Mouse (Mus musculus) neural tube, embryonic 12.5 days (tissue): ENCODE data around the gene Ostf1. TPM values are rescaled to one million over a fixed set of nuclear protein-coding genes. Genes with fewer than 3 reads are reported as not detected.
A peak's percentile ranks its signal among the peaks of the same experiment; 100 is the strongest.

Experiments
- ATAC-seq: fragments of 200-750 bp; cut with Nextera tagmentation; 2 replicates; pipeline ENCODE4 v1.8.0; 2017; ENCODE audit warnings: low read depth, mild to moderate bottlenecking, moderate TSS enrichment, moderate library complexity; ENCODE audit not compliant: low FRiP score
- H3K27ac ChIP-seq: fragments of 300-500 bp; sonication (generic); 2 replicates; pipeline ENCODE4 v1.5.1; 2016
- H3K27me3 ChIP-seq: fragments of 300-500 bp; sonication (generic); replicated peaks from 2 replicates; pipeline ENCODE4 v1.6.1; 2016; ENCODE audit warnings: mild to moderate bottlenecking
- H3K36me3 ChIP-seq: fragments of 300-500 bp; sonication (generic); 2 replicates; pipeline ENCODE4 v1.6.1; 2016; ENCODE audit warnings: mild to moderate bottlenecking
- H3K4me1 ChIP-seq: fragments of 300-500 bp; sonication (generic); 2 replicates; pipeline ENCODE4 v1.6.1; 2016
- H3K4me2 ChIP-seq: fragments of 300-500 bp; sonication (generic); replicated peaks from 2 replicates; pipeline ENCODE4 v1.6.1; 2016; ENCODE audit warnings: mild to moderate bottlenecking
- H3K4me3 ChIP-seq: fragments of 300-500 bp; sonication (generic); 2 replicates; pipeline ENCODE4 v1.5.1; 2016
- H3K9ac ChIP-seq: fragments of 300-500 bp; sonication (generic); 2 replicates; pipeline ENCODE4 v1.6.1; 2016; ENCODE audit warnings: mild to moderate bottlenecking
- H3K9me3 ChIP-seq: fragments of 300-500 bp; sonication (generic); 2 replicates; pipeline ENCODE4 v1.6.1; 2016; ENCODE audit warnings: mild to moderate bottlenecking
- WGBS: fragments of 180-500 bp; shearing (Covaris S2); methylation state at CpG from one replicate; pipeline ENCODE4 v1.1.7; 2016; 5-methylcytosine and 5-hydroxymethylcytosine counted together
- polyA plus RNA-seq: library from polyadenylated mRNA; unstranded; fragments of >200 nt; fragmentation: Nextera tagmentation; extraction: Ambion mirVana; gene quantifications from 2 replicates; pipeline ENCODE4 v1.2.1, GENCODE M21; 2016

The Ostf1 gene
- polyA plus RNA-seq: 47.0 and 53.1 TPM in 2 replicates

DNA sequence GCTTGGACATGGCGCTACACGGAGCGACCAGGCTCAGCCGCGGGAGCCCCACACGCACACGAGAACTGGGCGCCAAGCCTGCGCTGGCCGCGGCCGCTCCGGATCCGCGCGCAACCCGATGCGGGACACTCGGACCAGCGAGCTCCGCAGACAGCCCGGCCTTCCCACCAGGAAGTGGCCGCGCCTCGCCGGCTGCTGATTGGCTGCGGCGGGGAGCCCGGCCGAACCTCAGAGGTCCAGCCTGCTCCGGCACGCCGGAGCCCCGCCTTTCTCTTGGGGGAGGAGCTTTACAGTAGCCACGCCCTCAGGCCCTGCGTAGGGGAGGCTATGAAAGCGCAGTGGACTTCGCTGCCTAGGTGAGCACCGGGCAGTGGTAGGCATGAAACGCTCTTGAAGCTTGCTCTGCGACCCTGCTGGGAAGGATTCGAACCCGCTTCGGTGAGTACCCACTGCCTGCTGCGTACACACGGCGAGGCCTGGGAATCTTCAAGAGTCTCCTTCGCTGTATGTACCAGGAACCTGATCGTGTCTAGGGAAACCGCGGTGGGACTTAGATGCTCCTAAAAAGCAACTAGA is at the start of gene Ostf1, which contains the start of gene Nmrk1:
Gene Ostf1, minus strand, starts transcription at position 180 of the 576 bp plus-strand sequence.
Gene Nmrk1, plus strand, starts transcription at position 307 of the 576 bp plus-strand sequence.
- H3K9ac ChIP-seq: peak within 1 kb of the TSS; percentile 64
- peak within 1 kb of the TSS; percentile 80 for H3K4me3 ChIP-seq
- H3K4me1 ChIP-seq: peaks cover 2% of the 10 kb centered on the region; the same call in 1 of the 2 replicates
- ATAC-seq: peak; percentile 98
- peak within 1 kb of the TSS; percentile 59; the same call in 1 of the 2 replicates for H3K27ac ChIP-seq
- H3K9me3 ChIP-seq: no peaks in the 10 kb centered on the region
- no peaks in the 10 kb centered on the region for H3K36me3 ChIP-seq
- under 1% methylated on average over 51 of the region's 51 CpGs for WGBS
- no peaks in the 10 kb centered on the region for H3K27me3 ChIP-seq
- peak within 1 kb of the TSS; percentile 92 for H3K4me2 ChIP-seq

DNA sequence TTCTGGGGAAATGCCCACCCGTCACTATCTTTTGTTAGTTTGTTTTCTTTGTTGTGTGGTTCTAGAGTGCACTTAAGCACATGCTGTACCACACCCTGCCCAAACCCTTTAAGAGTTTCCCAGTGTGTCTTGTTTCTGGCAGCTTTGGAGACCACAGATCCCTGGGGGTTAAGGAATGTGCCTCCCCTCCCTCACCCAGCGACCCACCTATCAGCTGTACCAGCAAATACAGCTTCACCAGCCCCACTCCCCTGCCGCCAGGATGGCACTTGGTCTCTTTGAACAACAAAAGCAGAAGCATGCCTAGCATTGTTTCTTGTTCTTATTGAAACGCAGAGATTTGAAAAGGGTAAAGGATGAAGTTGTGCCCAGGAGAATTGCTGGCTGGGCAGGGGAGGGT is 41.5 kb upstream of the Ostf1 start:
- Histone ChIP-seq H3K27ac (no peak overlapping the region), H3K27me3 (no peaks in the 10 kb centered on the region), H3K4me1 (peaks cover 20% of the 10 kb centered on the region), H3K4me2 (peak overlapping the region; percentile 82), H3K4me3 (no peak overlapping the region), H3K9me3 (no peaks in the 10 kb centered on the region), H3K9ac (no peak overlapping the region), H3K36me3 (no peaks in the 10 kb centered on the region)
- WGBS: 13% methylated on average over 4 of the region's 4 CpGs
- ATAC-seq: no peak

GRCm38 (mm10) chr19:18672498-18672897 is 40.9 kb upstream of the Ostf1 start:
- Histone ChIP-seq H3K4me1 (peaks cover 20% of the 10 kb centered on the region), H3K4me2 (peak overlapping the region; percentile 82), H3K36me3 (no peaks in the 10 kb centered on the region), H3K9ac (no peak overlapping the region), H3K4me3 (no peak overlapping the region), H3K27ac (no peak overlapping the region), H3K27me3 (no peaks in the 10 kb centered on the region), H3K9me3 (no peaks in the 10 kb centered on the region)
- WGBS: 59% methylated on average over 3 of the region's 3 CpGs
- ATAC-seq: no peak

DNA sequence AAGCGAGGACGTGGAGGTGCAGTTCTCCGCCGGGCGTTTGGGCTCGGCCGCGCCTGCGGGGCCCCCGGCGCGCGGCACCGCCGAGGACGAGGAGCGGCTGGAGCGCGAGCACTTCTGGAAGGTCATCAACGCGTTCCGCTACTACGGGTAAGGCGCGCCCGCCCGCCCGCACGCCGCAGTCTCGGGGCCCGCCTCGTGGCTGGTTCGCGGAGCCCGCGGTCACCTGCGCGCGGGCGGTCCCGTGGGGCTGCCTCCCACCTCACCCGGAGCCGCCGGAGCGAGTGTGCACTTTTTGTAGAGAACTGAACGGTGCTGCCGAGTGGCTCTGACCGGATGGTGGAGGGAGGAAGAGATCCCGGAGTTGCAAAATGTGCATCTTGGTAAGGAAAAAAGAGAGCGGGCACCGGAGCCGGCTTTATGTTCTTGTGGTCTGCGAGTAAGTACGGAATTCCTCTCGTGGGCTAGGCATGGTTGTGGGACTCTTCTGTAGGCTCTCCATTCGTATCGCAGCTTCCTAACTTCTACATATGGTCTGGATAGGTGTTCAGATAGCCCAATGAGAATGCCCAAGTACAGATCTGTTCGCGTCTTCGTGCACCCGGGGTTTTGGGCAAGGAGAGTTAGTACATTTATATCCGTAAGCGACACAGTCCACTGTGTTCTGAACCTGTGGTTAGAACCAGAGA is 39.6 kb upstream of the Ostf1 start:
- Histone ChIP-seq H3K4me1 (peaks cover 20% of the 10 kb centered on the region), H3K9ac (peak overlapping the region; percentile 74), H3K9me3 (no peaks in the 10 kb centered on the region), H3K27ac (no peak overlapping the region; the same call in 1 of the 2 replicates), H3K4me2 (peak overlapping the region; percentile 82), H3K36me3 (no peaks in the 10 kb centered on the region), H3K4me3 (peak overlapping the region; percentile 76), H3K27me3 (no peaks in the 10 kb centered on the region)
- peak; percentile 73 for ATAC-seq
- WGBS: under 1% methylated on average over 63 of the region's 64 CpGs

GRCm38 (mm10) chr19:18670608-18671007 is 39.0 kb upstream of the Ostf1 start, which contains the start of gene Carnmt1:
TSS of gene Carnmt1 (plus strand) at chr19:18670764.
- peak; percentile 99 for ATAC-seq
- under 1% methylated on average over 50 of the region's 58 CpGs for WGBS
- peak within 1 kb of the TSS; percentile 76 for H3K4me3 ChIP-seq

GRCm38 (mm10) chr19:18669551-18669950 is 37.9 kb upstream of the Ostf1 start:
- 97% methylated on average over 7 of the region's 7 CpGs for WGBS
- H3K9me3 ChIP-seq: no peaks in the 10 kb centered on the region
- no peak for ATAC-seq
- H3K27me3 ChIP-seq: no peaks in the 10 kb centered on the region
- no peak overlapping the region for H3K4me2 ChIP-seq
- no peaks in the 10 kb centered on the region for H3K36me3 ChIP-seq
- H3K9ac ChIP-seq: no peak overlapping the region
- H3K4me1 ChIP-seq: peaks cover 20% of the 10 kb centered on the region
- H3K27ac ChIP-seq: no peak overlapping the region
- no peak overlapping the region for H3K4me3 ChIP-seq

More at GRCm38 (mm10) chr19:18670608-18671007, 39.0 kb upstream of the Ostf1 start, which contains the start of gene Carnmt1:
- H3K9me3 ChIP-seq: no peaks in the 10 kb centered on the region
- H3K27ac ChIP-seq: no peak within 1 kb of the TSS; the same call in 1 of the 2 replicates
- peaks cover 20% of the 10 kb centered on the region for H3K4me1 ChIP-seq
- H3K36me3 ChIP-seq: no peaks in the 10 kb centered on the region
- H3K4me2 ChIP-seq: peak within 1 kb of the TSS; percentile 82
- peak within 1 kb of the TSS; percentile 74 for H3K9ac ChIP-seq
- H3K27me3 ChIP-seq: no peaks in the 10 kb centered on the region

- 84% methylated on average over 7 of the region's 7 CpGs for WGBS
These were observed 35.3 kb upstream of the Ostf1 start for GRCm38 (mm10) chr19:18666966-18667365.

DNA sequence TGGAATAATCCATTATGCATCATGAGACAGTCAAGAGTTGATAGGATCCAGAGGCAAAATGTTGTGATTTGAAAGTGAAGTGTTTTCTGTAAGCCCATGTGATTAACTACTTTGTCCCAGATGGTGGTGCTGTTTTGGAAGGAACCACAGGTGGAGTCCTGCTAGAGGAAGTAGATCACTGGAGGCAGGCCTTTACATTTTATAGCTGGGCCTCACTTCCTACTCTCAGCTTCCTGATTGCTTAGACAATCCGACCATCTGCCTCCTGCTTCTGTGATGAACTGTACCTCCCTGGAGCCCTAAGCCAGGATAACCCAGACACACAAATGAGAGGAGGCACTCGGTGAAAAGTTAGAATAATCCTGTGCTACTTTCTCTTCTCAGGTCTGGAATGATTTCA is 32.3 kb upstream of the Ostf1 start:
- no peak for ATAC-seq
- H3K9ac ChIP-seq: no peak overlapping the region

More at GRCm38 (mm10) chr19:18666966-18667365, 35.3 kb upstream of the Ostf1 start:
- Histone ChIP-seq H3K4me2 (no peak overlapping the region), H3K9ac (no peak overlapping the region), H3K27ac (no peak overlapping the region), H3K9me3 (no peaks in the 10 kb centered on the region), H3K4me3 (no peak overlapping the region), H3K4me1 (peaks cover 4% of the 10 kb centered on the region), H3K36me3 (no peaks in the 10 kb centered on the region), H3K27me3 (no peaks in the 10 kb centered on the region)
- ATAC-seq: no peak

DNA sequence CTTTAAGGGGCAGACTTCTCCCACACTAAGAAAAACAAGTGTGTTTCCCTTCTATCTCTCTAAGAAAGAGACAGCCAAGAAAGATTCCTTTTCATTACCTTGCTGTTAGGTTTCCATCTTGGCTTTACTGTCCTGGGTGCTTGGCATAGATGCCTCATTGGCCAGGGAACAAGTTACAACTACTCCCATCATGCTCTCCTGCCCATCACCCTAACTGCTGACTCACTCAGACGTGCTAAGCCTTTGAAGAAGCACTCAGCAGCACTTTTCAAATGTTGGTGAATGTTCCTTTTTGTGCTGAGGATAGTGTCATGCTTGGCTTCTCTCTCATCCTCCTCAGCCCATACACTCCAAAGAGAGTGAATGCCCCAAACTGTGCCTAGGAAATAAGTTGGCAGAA is 30.1 kb upstream of the Ostf1 start:
- WGBS: 47% methylated on average over 1 of the region's 1 CpGs
- H3K36me3 ChIP-seq: no peaks in the 10 kb centered on the region
- H3K27ac ChIP-seq: no peak overlapping the region
- no peak overlapping the region for H3K4me3 ChIP-seq
- H3K9ac ChIP-seq: no peak overlapping the region
- no peak overlapping the region for H3K4me2 ChIP-seq
- H3K4me1 ChIP-seq: no peaks in the 10 kb centered on the region
- H3K9me3 ChIP-seq: no peaks in the 10 kb centered on the region
- no peak for ATAC-seq
- no peaks in the 10 kb centered on the region for H3K27me3 ChIP-seq

More for the DNA sequence above, 32.3 kb upstream of the Ostf1 start:
- Histone ChIP-seq H3K36me3 (no peaks in the 10 kb centered on the region), H3K27me3 (no peaks in the 10 kb centered on the region), H3K4me3 (no peak overlapping the region), H3K4me2 (no peak overlapping the region), H3K9me3 (no peaks in the 10 kb centered on the region), H3K4me1 (no peaks in the 10 kb centered on the region), H3K27ac (no peak overlapping the region)
- WGBS: 62% methylated on average over 2 of the region's 2 CpGs

GRCm38 (mm10) chr19:18660466-18660865 is 28.8 kb upstream of the Ostf1 start:
- no peaks in the 10 kb centered on the region for H3K4me1 ChIP-seq
- no peaks in the 10 kb centered on the region for H3K27me3 ChIP-seq
- H3K9ac ChIP-seq: no peak overlapping the region
- ATAC-seq: no peak
- WGBS: 87% methylated on average over 3 of the region's 3 CpGs
- no peak overlapping the region for H3K27ac ChIP-seq
- H3K4me2 ChIP-seq: no peak overlapping the region
- H3K4me3 ChIP-seq: no peak overlapping the region
- H3K9me3 ChIP-seq: no peaks in the 10 kb centered on the region
- no peaks in the 10 kb centered on the region for H3K36me3 ChIP-seq

GRCm38 (mm10) chr19:18659349-18659748 is 27.7 kb upstream of the Ostf1 start:
- no peak for ATAC-seq
- no CpG with 5 or more reads among the region's 1 CpGs for WGBS
- H3K27ac ChIP-seq: no peak overlapping the region

GRCm38 (mm10) chr19:18658473-18658872 is 26.9 kb upstream of the Ostf1 start:
- no peaks in the 10 kb centered on the region for H3K9me3 ChIP-seq
- H3K27me3 ChIP-seq: no peaks in the 10 kb centered on the region
- H3K4me2 ChIP-seq: no peak overlapping the region
- no peak overlapping the region for H3K9ac ChIP-seq
- WGBS: 69% methylated on average over 4 of the region's 4 CpGs
- H3K4me3 ChIP-seq: no peak overlapping the region
- no peak for ATAC-seq
- no peaks in the 10 kb centered on the region for H3K36me3 ChIP-seq
- no peak overlapping the region for H3K27ac ChIP-seq
- H3K4me1 ChIP-seq: no peaks in the 10 kb centered on the region

More at GRCm38 (mm10) chr19:18659349-18659748, 27.7 kb upstream of the Ostf1 start:
- Histone ChIP-seq H3K27me3 (no peaks in the 10 kb centered on the region), H3K4me2 (no peak overlapping the region), H3K4me3 (no peak overlapping the region), H3K4me1 (no peaks in the 10 kb centered on the region), H3K36me3 (no peaks in the 10 kb centered on the region), H3K9ac (no peak overlapping the region), H3K9me3 (no peaks in the 10 kb centered on the region)
